Mouse (Mus musculus) gastrocnemius, adult 18-20 months (tissue): ENCODE results near the gene Ctrc. TPM values are rescaled to one million over a fixed set of nuclear protein-coding genes. Genes with fewer than 3 reads are reported as not detected.

Experiments
- DNase-seq: peaks from one replicate; pipeline ENCODE4 v3.0.0; 2021; ENCODE audit warnings: low spot score
- total RNA-seq, 2 experiments: library from RNA; stranded (reverse); gene quantifications; 2 replicates each; pipeline ENCODE4 v1.2.3; 2021

Gene Ctrc
- total RNA-seq, 2 experiments from 2014 or later, result not detected

GRCm38 (mm10) chr4:141821178-141821577, 25.0 kb downstream of the Ctrc start:
- DNase-seq, result no peak

GRCm38 (mm10) chr4:141819316-141819715, 26.8 kb downstream of the Ctrc start:
- no peak for DNase-seq

- DNase-seq, result no peak
These were observed 27.3 kb downstream of the Ctrc start for GRCm38 (mm10) chr4:141818861-141819260.

DNA sequence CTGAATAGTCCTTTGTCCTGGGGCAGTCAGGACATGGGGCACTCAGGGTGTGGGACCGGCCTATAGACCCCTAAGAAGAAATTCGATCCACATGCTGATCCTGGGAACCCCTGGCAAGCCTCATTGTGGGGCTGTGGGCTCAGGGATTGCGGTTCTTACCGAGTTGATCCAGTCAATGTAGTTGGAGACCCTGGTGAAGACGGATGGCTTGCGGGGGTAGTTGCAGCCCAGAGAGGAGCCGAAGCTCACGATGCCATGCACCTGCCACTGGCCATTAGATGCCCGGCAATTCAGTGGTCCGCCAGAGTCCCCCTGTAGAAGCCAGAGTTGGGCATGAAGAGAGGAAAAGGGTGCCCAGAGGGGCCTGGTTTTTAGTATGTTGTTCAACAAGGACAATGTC, 28.5 kb downstream of the Ctrc start:
- no peak for DNase-seq

DNA sequence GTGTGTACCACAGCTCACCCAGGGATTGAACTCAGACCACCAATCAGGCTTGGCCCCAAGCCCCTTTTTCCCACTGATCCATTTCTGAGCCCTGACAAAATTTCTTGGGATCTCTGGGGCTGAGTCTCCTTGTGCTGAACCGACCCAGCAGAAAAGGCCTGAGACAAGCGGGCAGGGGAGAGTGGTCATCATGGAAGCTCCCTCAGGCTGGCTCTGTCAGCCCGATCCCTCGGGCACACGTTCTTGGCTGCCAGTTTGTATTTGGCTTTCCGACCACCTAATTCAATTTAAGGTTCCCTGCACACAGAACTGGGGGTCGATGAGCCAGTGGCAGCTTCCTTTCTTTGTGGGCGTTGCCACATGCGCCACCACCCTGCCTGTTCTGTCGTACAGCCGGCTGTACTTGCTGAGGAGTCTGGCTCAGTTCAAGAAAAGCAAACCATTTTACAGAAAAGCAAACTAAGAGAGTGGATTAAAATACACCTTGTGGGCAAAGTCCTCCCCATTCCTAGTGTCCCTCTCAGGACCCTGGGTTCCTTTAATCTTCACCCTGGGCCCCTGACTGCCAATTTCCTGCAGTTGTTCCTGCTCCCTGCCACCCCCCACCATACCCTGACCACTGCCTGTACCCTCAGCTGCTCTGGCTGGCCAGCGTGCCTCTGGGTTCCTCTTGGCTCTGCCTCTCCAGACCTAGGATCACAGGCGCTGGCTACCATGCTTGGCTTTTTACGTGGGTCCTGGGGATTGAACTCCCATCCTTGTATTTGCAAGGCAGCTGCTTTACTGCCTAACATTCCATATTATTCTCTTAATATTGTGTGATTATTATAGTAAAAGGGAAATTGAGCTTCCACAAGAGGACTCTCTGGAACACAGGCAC, 29.1 kb downstream of the Ctrc start:
- DNase-seq, result no peak

- DNase-seq, result no peak
These were observed 29.9 kb downstream of the Ctrc start for GRCm38 (mm10) chr4:141816267-141816666.

DNA sequence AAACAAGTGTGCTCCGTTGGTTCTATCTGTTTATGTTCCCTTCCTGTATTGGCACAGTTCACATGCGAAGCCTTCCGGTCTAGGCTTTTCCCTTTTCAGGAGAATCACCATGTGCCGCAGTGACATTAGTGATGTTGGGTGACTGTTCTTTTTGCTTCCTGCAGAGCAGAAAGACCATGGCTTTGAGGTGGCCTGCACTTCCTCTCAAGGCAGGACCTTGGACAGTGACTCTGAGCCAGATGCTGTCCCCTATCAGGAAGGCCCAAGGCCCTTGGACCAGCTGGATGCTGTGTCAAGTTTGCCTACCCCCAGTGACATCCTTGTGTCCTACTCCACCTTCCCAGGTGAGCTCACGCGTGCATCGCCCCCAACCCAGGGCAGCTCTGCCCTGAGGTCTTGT, 34.8 kb downstream of the Ctrc start:
- no peak for DNase-seq

GRCm38 (mm10) chr4:141810975-141811374, 35.2 kb downstream of the Ctrc start:
- no peak for DNase-seq

DNA sequence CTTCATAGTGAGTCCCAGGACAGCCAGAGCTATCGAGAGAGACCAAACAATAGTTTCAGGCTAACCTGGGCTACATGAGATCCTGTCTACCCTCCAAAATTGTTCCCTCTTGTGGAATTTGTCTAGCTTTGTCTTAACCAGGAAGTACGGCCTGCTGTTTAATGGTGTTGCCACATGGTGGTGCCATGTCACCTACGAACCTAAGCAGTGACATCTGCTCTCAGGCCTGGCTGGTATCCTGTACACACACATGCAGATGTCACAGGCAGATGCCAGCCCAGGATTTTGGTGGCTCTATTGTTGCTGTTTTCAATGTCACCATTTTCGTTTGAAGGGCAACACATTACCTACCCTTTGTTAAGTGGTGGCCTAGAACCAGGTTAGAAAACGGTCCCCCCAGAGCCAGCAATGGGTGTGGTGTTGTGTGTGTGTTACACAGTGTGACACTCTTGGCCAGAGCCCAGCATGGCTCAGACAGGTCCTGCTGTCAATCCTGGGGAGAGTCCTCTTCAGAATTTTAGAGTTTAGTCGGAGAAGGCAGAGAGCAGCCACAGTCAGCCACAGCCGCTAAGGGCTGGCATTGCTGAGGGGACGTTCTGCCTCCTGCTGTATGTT, 36.2 kb downstream of the Ctrc start:
- no peak for DNase-seq

DNA sequence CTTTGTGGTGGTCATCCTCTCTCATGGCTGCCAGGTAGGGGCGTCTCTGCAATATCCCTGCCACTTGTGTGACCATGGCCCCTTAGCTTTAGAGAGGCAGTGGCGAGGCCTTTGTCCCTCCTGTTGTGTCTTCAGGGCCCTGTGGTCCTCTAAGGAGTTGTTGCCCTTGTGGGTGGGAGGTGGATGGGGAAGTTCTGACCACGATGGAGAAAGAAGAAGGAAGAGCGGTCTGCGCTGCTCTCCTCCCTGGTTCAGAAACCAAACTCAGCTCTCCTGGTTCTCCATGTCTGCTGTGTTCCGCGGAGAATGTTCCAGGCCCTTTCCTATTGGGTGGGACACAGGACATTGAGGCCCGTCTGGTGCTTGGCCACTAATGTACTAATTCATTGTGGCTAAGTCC, 40.3 kb downstream of the Ctrc start:
- DNase-seq, result no peak

GRCm38 (mm10) chr4:141804105-141804504, 42.1 kb downstream of the Ctrc start:
- DNase-seq, result no peak

DNA sequence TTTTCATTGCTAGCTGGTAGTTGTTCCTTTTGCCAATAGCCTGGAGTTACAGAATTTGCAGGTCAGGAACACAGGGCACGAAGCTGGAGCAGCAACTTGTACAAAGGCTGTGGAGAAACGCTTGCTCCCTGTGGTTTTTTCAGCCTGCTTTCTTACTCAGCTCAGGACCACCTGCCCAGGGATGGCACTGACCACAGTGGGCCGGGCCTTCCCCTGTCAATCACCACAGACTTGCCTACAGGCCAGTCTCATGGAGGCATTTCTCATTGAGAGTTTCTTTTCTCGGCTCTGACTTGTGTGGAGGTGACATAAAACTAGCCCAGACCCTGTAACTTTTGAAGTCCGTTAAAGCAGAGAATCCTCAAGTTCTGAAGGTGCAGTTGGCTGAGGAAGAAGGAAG, 48.6 kb downstream of the Ctrc start:
- no peak for DNase-seq

- DNase-seq, result no peak
These were observed 49.2 kb downstream of the Ctrc start for GRCm38 (mm10) chr4:141796954-141797353.

DNA sequence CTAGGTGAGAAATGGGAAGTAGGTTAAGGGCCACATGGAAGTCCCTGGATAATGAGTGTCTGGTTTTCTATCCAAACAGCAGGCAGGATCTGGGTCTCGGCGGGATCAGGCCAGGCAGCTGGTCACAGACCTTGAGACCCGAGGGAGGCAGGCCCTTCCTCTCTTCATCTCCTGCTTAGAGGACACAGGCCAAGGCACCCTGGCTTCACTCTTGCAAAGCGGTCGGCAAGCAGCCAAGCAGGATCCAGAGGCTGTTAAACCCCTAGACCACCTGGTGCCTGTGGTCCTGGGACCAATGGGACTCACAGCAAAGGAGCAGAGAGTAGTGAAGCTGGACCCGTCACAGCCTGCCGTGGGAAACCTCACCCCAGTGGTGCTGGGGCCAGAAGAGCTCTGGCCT, 49.8 kb downstream of the Ctrc start:
- DNase-seq, result no peak

- no peak for DNase-seq
These were observed 52.0 kb downstream of the Ctrc start for GRCm38 (mm10) chr4:141794152-141794535.

GRCm38 (mm10) chr4:141793282-141794151, 52.6 kb downstream of the Ctrc start, which contains the start of gene Casp9:
Gene Casp9 (plus strand): TSS chr4:141793612.
- peak; percentile 99 for DNase-seq

- no peak for DNase-seq
These were observed 53.4 kb downstream of the Ctrc start for GRCm38 (mm10) chr4:141792554-141793281.

GRCm38 (mm10) chr4:141791951-141792350, 54.2 kb downstream of the Ctrc start:
- no peak for DNase-seq

DNA sequence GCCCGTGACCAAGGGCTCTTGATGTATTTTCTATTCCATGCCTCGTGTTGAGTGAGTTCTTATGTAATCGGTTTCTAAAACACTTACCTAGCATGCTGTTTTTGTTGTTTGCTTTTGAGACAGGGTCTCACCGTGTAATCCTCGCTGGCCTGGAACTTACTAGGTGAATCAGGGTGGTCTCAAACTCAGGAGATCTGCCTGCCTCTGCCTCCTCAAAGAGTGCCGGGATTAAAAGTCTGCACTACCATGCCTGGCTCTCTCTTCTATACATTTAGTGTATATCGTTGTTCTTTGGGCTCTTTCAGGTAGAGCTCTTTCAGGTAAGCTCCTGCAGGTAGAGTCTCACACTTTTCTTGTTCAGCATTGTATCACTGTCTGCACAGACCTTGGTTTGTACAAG, 54.7 kb downstream of the Ctrc start:
- no peak for DNase-seq

DNA sequence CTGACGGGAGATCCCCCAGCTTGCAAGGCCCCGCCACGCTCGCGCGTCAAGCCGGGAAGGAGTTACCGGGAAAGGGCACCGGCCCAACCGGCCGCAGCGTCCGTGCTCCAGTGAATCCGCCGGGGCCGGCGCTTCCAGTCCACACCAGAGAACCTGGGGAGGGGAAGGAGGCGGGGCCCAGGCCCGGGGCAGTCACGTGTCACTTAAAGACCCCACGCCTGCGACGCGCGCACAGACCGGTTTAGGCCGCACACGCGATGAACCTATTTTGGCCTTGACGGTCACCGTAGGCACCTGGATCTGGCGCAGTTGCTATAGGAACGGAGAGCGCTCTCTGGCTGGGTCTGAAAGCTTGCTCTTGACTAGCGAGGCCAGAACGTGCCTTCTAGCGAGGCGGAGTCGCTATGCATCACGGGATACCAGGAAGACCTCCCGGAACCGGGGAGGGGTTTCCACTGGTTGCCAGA, 55.6 kb downstream of the Ctrc start, which contains the start of gene Dnajc16:
Gene Dnajc16 (minus strand): TSS at position 408 of the 467 bp plus-strand sequence.
- peak; percentile 98 for DNase-seq
